Mouse (Mus musculus): ENCODE measurements around the gene Frmd7. TPM values are rescaled to one million over a fixed set of nuclear protein-coding genes. Genes with fewer than 3 reads are reported as not detected.

Gene Frmd7
- total and polyA plus RNA-seq, 3 experiments: not detected

- no peaks in the 10 kb centered on the region for H3K27me3 ChIP-seq (ENCODE audit: insufficient read depth, low read length)
- H3K4me3 ChIP-seq (ENCODE audit: low read depth, low read length): no peak overlapping the region
- DNase-seq (ENCODE audit: low spot score) (no peak), ATAC-seq (ENCODE audit: extremely low read depth, insufficient number of reproducible peaks, low FRiP score, poor library complexity, severe bottlenecking) (no peak)
- H3K36me3 ChIP-seq (replicated peaks): no peaks in the 10 kb centered on the region
- TF ChIP-seq TAL1 (conservative IDR thresholded peaks at IDR 0.05; ENCODE audit: low read depth, low read length) (no peak), GATA1 (IDR thresholded peaks at IDR 0.05; ENCODE audit: borderline replicate concordance, low read length) (no peak), POLR2AphosphoS5 (IDR thresholded peaks at IDR 0.05; ENCODE audit: insufficient replicate concordance, low read depth, low read length) (no peak), GATA2 (IDR thresholded peaks at IDR 0.05; ENCODE audit: borderline replicate concordance, low read depth, low read length) (no peak), CTCF (IDR thresholded peaks at IDR 0.05; ENCODE audit: low read depth, low read length) (no peak)
- no peaks in the 10 kb centered on the region for H3K9me3 ChIP-seq (replicated peaks)
- no peaks in the 10 kb centered on the region for H3K4me1 ChIP-seq (ENCODE audit: insufficient read depth, low read depth, low read length)
Measured at GRCm38 (mm10) chrX:50850428-50851184, 91.9 kb downstream of the Frmd7 start.

Other genes starting within 250 kb of the Frmd7 start
- not detected in 2 replicates for gene Stk26, start 101.7 kb downstream of the Frmd7 start, total RNA-seq (2014; fragmentation: Nextera tagmentation)
- gene Stk26, start 101.7 kb downstream of the Frmd7 start, total RNA-seq (2017): 4.6 and 4.9 TPM in 2 replicates
- 0.09 and 0.24 TPM in 2 replicates for gene Stk26, start 101.7 kb downstream of the Frmd7 start, polyA plus RNA-seq (2012)
- 36.9 and 37.7 TPM in 2 replicates for gene Rap2c, start 75.3 kb upstream of the Frmd7 start, total RNA-seq (2014; fragmentation: Nextera tagmentation)
- 63.2 and 67.7 TPM in 2 replicates for gene Rap2c, start 75.3 kb upstream of the Frmd7 start, total RNA-seq (2017)
- 0.95 and 1.5 TPM in 2 replicates for gene Rap2c, start 75.3 kb upstream of the Frmd7 start, polyA plus RNA-seq (2012)

Data from G1E (cell line).